In genomic region chr1:191928345-191928744, GRCm38 (mm10) we compare ENCODE assay signal across 22 mouse cellular contexts. TPM values are rescaled to one million over a fixed set of nuclear protein-coding genes. Genes with fewer than 3 reads are reported as not detected.
DNase-seq lines count a peak whose midpoint lies in the region; ATAC-seq and TF ChIP-seq lines count a peak whose summit lies in the region.
"Had no signal": no experiment of that assay in that cellular context is flagged by ENCODE, and none has a peak within 500 bp of the region (broad histone marks: within the 10 kb centered on the region; RNA-seq: fewer than 3 reads in every experiment).

No protein-coding gene starts in this region.

- no peaks in the 10 kb centered on the region for H3K36me3 ChIP-seq in limb, embryonic 15.5 days
- H3K36me3 ChIP-seq in limb, embryonic 10.5 days = no peaks in the 10 kb centered on the region
- H3K36me3 ChIP-seq in kidney, embryonic 16.5 days (ENCODE audit: insufficient read depth, low read length) = no peaks in the 10 kb centered on the region
- no peaks in the 10 kb centered on the region for H3K36me3 ChIP-seq in stomach, postnatal 0 days (ENCODE audit: control insufficient read depth, insufficient read depth, low read length)
- H3K36me3 ChIP-seq: heart, embryonic 15.5 days; hindbrain, embryonic 10.5 days; midbrain, embryonic 15.5 days; neural tube, embryonic 15.5 days had no signal

- no peak overlapping the region for H3K4me2 ChIP-seq in limb, embryonic 15.5 days
- H3K4me2 ChIP-seq in kidney, embryonic 16.5 days (replicated peaks; ENCODE audit: low read depth, low read length) = no peak overlapping the region
- no peak overlapping the region for H3K4me2 ChIP-seq in stomach, postnatal 0 days (replicated peaks; ENCODE audit: low read depth)
- H3K4me2 ChIP-seq: heart, embryonic 15.5 days; midbrain, embryonic 15.5 days; neural tube, embryonic 15.5 days had no signal

- H3K27me3 ChIP-seq in limb, embryonic 15.5 days = no peaks in the 10 kb centered on the region
- peaks cover 9% of the 10 kb centered on the region; the same call in 1 of the 2 replicates for H3K27me3 ChIP-seq in limb, embryonic 10.5 days (ENCODE audit: low read depth, poor library complexity, severe bottlenecking)
- H3K27me3 ChIP-seq in kidney, embryonic 16.5 days (ENCODE audit: insufficient read depth, low read length) = peaks cover 3% of the 10 kb centered on the region; the same call in 1 of the 2 replicates
- no peaks in the 10 kb centered on the region for H3K27me3 ChIP-seq in stomach, postnatal 0 days (ENCODE audit: control insufficient read depth, insufficient read depth, low read length)
- H3K27me3 ChIP-seq: midbrain, embryonic 15.5 days had no signal

- H3K4me1 ChIP-seq in limb, embryonic 15.5 days = peaks cover 24% of the 10 kb centered on the region
- H3K4me1 ChIP-seq in limb, embryonic 10.5 days = peaks cover 35% of the 10 kb centered on the region
- peaks cover 27% of the 10 kb centered on the region for H3K4me1 ChIP-seq in kidney, embryonic 16.5 days (ENCODE audit: insufficient read depth, low read length)
- H3K4me1 ChIP-seq in stomach, postnatal 0 days (replicated peaks; ENCODE audit: control insufficient read depth, insufficient read depth) = no peaks in the 10 kb centered on the region
- H3K4me1 ChIP-seq: midbrain, embryonic 15.5 days; neural tube, embryonic 15.5 days had no signal

- H3K9me3 ChIP-seq in limb, embryonic 15.5 days = no peaks in the 10 kb centered on the region
- no peaks in the 10 kb centered on the region for H3K9me3 ChIP-seq in limb, embryonic 10.5 days (replicated peaks)
- no peaks in the 10 kb centered on the region for H3K9me3 ChIP-seq in kidney, embryonic 16.5 days (ENCODE audit: low read length)
- no peaks in the 10 kb centered on the region for H3K9me3 ChIP-seq in stomach, postnatal 0 days (ENCODE audit: control insufficient read depth, low read length)
- H3K9me3 ChIP-seq: heart, embryonic 15.5 days; hindbrain, embryonic 10.5 days; megakaryocyte, embryonic 14.5 days; midbrain, embryonic 15.5 days; neural tube, embryonic 15.5 days had no signal

- no peak for TF ChIP-seq CTCF in stomach, postnatal 0 days (IDR thresholded peaks at IDR 0.05; ENCODE audit: low read depth)

- H3K9ac ChIP-seq in limb, embryonic 15.5 days = no peak overlapping the region
- H3K9ac ChIP-seq in kidney, embryonic 16.5 days (replicated peaks; ENCODE audit: low read length) = no peak overlapping the region
- no peak overlapping the region for H3K9ac ChIP-seq in stomach, postnatal 0 days (ENCODE audit: low read length)
- H3K9ac ChIP-seq: heart, embryonic 15.5 days; midbrain, embryonic 15.5 days; neural tube, embryonic 15.5 days had no signal

- H3K4me3 ChIP-seq in limb, embryonic 15.5 days = no peak overlapping the region
- H3K4me3 ChIP-seq in limb, embryonic 10.5 days = no peak overlapping the region
- no peak overlapping the region for H3K4me3 ChIP-seq in kidney, embryonic 16.5 days (ENCODE audit: low read length)
- H3K4me3 ChIP-seq in stomach, postnatal 0 days (ENCODE audit: low read depth, low read length) = no peak overlapping the region
- H3K4me3 ChIP-seq: heart, embryonic 15.5 days; hindbrain, embryonic 10.5 days; megakaryocyte, embryonic 14.5 days; midbrain, embryonic 15.5 days; neural tube, embryonic 15.5 days had no signal

- 0 out of 2 replicates have a peak overlapping the region, but pooled peaks have one; percentile 6 for H3K27ac ChIP-seq in limb, embryonic 15.5 days
- no peak overlapping the region; the same call in 1 of the 2 replicates for H3K27ac ChIP-seq in limb, embryonic 10.5 days
- H3K27ac ChIP-seq in kidney, embryonic 16.5 days (ENCODE audit: low read length) = no peak overlapping the region
- peak overlapping the region; percentile 56; the same call in 1 of the 2 replicates for H3K27ac ChIP-seq in stomach, postnatal 0 days (replicated peaks)
- H3K27ac ChIP-seq: heart, embryonic 15.5 days; hindbrain, embryonic 10.5 days; hindbrain, postnatal 0 days; midbrain, embryonic 15.5 days; neural tube, embryonic 15.5 days had no signal

- no peak for TF ChIP-seq EP300 in stomach, postnatal 0 days (optimal IDR thresholded peaks at IDR 0.05)

- ATAC-seq in limb, embryonic 15.5 days (ENCODE audit: insufficient number of reproducible peaks, low FRiP score, low TSS enrichment, low read depth) = no peak
- ATAC-seq in kidney, embryonic 16.5 days (ENCODE audit: low FRiP score, low TSS enrichment) = peak; percentile 52; the same call in 1 of the 2 replicates
- 0 out of 2 replicates have a peak, but pooled peaks have one; percentile 22 for ATAC-seq in stomach, postnatal 0 days (ENCODE audit: low FRiP score, low TSS enrichment)
- ATAC-seq: activated CD4-positive, CD25-positive, alpha-beta regulatory T cell, adult 4 months; forebrain, embryonic 14.5 days; hindbrain, postnatal 0 days; midbrain, embryonic 15.5 days had no signal

- DNase-seq in limb, embryonic 10.5 days (ENCODE audit: low spot score) = no peak
- DNase-seq in kidney, adult 11 months = peak; percentile 74
- no peak for DNase-seq in stomach, postnatal 0 days (ENCODE audit: low spot score)
- DNase-seq in thymus, postnatal 36 days = no peak
- no peak for DNase-seq in heart, postnatal 25 days (ENCODE audit: low spot score)
- DNase-seq in ovary, adult 18-20 months (ENCODE audit: low spot score) = no peak
- DNase-seq: adrenal gland, postnatal 10 days; cerebellum, postnatal 25 days; gastrocnemius, postnatal 25 days; liver; lung, adult 18-20 months; right cerebral cortex, postnatal 25 days had no signal

- WGBS in limb, embryonic 15.5 days = 60% methylated on average over 7 of the region's 7 CpGs
- 81% methylated on average over 7 of the region's 7 CpGs for WGBS in limb, embryonic 10.5 days
- WGBS in kidney, embryonic 16.5 days = 45% methylated on average over 7 of the region's 7 CpGs
- 57% methylated on average over 7 of the region's 7 CpGs for WGBS in stomach, postnatal 0 days

- intact Hi-C loops in heart, postnatal 25 days (cut with DNase I) = no loop called here

RNA-seq across cellular contexts. Expression of gene Slc30a1, which starts 21.8 kb away (rescaled TPM):
- 3.4 and 4.0 TPM in 2 replicates for polyA plus RNA-seq in limb, embryonic 15.5 days (2015; fragmentation: Nextera tagmentation; extraction: Ambion mirVana)
- 1.5 and 2.1 TPM in 2 replicates for polyA plus RNA-seq in limb, embryonic 10.5 days (2016; fragmentation: Nextera tagmentation; extraction: Ambion mirVana)
- 1.6 and 2.0 TPM in 2 replicates for polyA plus RNA-seq in kidney, embryonic 16.5 days (2015; fragmentation: Nextera tagmentation; extraction: Ambion mirVana)
- 5.4 and 5.5 TPM in 2 replicates for polyA plus RNA-seq in stomach, postnatal 0 days (2015; fragmentation: Nextera tagmentation; extraction: Ambion mirVana)
- total RNA-seq in heart, postnatal 25 days (2021) = 10 to 100 TPM; 18.4 to 25.6 TPM

RNA-seq across cellular contexts. Expression of gene Rd3, which starts 48.8 kb away (rescaled TPM):
- polyA plus RNA-seq in limb, embryonic 15.5 days (2015; fragmentation: Nextera tagmentation; extraction: Ambion mirVana) = 0.37 and 0.89 TPM in 2 replicates
- polyA plus RNA-seq in limb, embryonic 10.5 days (2016; fragmentation: Nextera tagmentation; extraction: Ambion mirVana) = 0.06 TPM in 1 of 2 replicates, not detected in the other
- polyA plus RNA-seq in kidney, embryonic 16.5 days (2015; fragmentation: Nextera tagmentation; extraction: Ambion mirVana) = 0.55 TPM in 2 replicates
- 0.12 and 0.18 TPM in 2 replicates for polyA plus RNA-seq in stomach, postnatal 0 days (2015; fragmentation: Nextera tagmentation; extraction: Ambion mirVana)
- under 1 TPM; 0.28 to 0.31 TPM for total RNA-seq in heart, postnatal 25 days (2021)

Comparison
In these comparisons a context has a peak if more than half of its experiments do, and no peak if none do; other contexts are left out.
1. H3K27ac ChIP-seq: peak in limb, embryonic 15.5 days (single experiment) and stomach, postnatal 0 days (single experiment); none in limb, embryonic 10.5 days (single experiment) and kidney, embryonic 16.5 days (single experiment).